Mouse (Mus musculus) bone marrow macrophage, adult 2 months (primary cell): ENCODE measurements around the gene Mis18a.

Experiments used
- CTCF ChIP-seq: IDR thresholded peaks from 2 replicates; pipeline ENCODE4 v1.5.1; 2012; ENCODE audit warnings: low read depth, mild to moderate bottlenecking, low read length, moderate library complexity
- POLR2A ChIP-seq: IDR thresholded peaks from 2 replicates; pipeline ENCODE4 v1.6.1; 2012; ENCODE audit warnings: mild to moderate bottlenecking, low read depth, low read length, borderline replicate concordance

DNA sequence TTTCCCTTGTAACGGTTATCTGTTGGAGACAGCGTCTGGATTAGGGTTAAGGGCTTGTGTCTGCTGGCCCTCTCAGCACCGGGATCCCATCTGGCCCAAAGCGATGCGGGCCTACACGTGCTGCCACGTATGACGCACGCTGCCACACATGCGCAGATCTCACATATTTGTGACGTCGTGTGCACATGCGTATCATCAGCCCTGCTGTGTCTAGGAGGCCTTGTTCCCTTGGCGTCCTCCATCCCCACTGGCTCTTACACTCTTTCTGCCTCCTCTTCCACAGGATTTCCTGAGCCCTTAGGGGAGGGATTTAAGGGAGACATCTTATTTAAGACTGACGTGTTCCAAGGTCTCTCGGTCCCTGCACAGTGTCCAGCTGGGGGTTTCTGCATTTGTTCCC is 47.2 kb downstream of the Mis18a start:
- TF ChIP-seq CTCF: no peak
- TF ChIP-seq POLR2A: no peak
